Mouse (Mus musculus) retina, adult 2 months (tissue): ENCODE results near the gene Bnip1.
A peak's percentile ranks its signal among the peaks of the same experiment; 100 is the strongest.

Source experiments
- DNase-seq: peaks from one replicate; pipeline ENCODE4 v3.0.0-alpha.2; 2012; ENCODE audit warnings: low read depth, low spot score

Bnip1 gene

DNA sequence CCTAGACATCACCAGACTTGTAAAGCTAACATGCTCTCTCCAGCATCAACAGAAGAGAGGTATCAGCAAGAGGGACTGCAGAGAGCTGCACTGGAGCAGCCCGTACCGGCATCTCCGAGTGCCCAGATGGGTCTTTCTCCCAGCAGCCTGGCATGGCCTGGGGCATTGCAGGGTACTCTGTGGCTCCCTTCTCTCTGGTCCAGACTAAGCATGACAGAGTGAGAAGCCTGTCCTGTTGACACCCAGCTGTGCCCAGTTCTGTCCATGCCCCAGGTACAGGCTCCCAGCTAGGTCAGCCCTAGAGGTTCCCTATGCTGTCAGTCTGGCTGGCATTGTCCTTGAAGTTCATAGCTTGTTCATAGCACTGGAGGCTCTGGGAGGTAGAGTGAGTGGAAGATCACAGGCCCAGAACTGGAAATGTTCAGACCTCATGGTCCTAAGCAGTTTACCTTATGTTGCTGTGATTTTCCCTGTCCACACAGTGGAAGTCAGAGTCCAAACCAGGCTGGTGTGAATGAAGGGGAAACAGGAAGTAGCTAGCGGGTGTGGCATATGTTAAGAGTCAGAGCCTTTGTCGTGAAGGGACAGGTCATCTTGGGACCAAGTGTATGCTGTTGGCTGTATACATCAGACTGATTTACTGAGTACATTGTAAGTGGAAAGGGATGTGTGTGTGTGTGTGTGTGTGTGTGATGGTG is 12.4 kb downstream of the Bnip1 start:
- DNase-seq: no peak

DNA sequence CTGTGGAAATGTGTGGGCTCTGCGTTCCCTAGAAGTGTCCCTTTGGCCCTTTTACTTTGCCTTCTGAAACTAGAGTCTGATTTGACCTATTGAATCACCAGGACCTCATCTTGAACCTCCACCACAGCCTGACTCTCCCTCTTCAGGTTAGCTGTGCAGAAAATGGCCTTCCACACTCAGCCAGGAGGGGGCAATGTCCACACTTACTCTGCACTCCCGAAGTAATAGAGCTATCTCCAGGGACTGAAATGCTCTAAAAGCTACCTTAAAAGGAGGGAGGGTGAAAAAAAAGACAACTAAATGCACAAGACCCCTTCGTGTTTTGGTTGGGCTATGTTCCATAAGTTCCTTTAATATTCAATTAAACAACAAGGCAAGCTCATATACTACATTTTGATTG is 13.9 kb downstream of the Bnip1 start:
- DNase-seq: peak; percentile 9

DNA sequence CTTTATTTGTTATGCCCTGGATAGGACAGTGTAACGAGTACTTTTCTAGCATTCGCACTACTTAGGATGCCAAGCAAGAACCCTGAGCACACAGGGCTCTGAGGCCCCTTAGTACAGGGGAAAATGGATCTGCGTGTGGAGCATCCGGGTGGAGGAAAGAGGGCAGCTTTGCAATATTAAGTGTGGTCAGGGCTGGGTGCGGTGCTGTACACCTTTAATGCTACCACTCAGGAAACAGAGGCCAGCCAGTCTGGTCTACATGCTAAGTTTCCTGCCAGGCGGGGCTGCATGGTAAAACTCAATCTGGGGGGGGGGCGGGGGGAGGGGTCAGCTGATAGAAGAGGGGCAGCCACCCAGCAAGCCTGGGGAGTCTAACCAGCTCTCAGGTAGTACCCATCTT is 14.5 kb downstream of the Bnip1 start:
- DNase-seq: no peak

DNA sequence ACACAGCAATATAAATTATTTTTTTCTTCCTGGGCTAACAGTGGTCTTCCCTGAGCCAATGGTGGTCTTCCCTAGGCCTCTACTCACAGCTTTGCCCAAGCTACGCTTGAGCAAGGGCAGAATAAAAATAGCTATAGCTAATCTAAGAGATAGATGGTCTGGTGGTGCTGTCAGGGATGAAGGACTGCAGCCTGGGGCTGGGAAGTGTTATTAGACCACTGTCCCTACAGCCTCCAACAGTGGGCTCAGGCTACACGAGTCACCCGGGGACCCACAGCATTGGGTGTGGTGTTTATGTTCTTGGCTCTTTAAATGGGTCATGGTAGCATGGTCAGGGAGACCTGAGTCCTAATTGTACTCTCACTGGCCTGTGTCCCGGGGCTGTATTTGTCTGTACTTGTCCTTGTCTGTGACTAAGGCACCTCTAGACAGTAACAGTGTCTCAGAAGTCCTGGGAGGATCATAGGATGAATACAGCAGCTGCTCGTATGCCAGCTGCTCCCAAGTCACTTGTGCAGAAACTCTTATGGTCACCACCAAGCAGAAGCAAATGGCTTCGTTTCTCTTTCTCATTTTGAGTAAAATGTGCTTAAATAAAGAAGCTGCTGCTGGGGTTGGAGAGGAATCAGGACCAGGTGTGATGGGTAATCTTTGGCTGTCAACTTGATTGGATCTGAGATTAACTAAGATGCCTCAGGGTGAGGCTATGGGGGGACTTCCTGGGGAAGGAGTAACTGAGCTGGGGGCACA is 16.7 kb downstream of the Bnip1 start:
- DNase-seq: no peak

DNA sequence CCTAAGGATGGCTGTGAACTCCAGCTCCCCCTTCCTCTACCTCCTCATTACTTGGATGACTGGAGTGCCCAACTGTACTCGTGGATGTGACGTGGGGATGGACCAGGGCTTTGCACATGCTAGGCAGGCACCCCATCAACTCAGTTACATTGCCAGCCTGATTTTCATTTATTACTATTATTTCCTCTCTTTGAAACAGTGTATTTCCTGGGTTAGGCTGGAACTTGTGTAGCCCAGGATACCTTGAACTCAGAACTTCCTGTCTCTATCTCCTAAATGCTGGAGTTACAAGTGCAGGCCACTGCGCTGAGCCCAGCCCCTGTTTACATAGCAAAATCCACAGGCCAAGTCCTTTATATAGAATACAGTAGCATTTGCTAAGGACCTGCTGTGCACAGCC is 22.0 kb downstream of the Bnip1 start:
- no peak for DNase-seq

DNA sequence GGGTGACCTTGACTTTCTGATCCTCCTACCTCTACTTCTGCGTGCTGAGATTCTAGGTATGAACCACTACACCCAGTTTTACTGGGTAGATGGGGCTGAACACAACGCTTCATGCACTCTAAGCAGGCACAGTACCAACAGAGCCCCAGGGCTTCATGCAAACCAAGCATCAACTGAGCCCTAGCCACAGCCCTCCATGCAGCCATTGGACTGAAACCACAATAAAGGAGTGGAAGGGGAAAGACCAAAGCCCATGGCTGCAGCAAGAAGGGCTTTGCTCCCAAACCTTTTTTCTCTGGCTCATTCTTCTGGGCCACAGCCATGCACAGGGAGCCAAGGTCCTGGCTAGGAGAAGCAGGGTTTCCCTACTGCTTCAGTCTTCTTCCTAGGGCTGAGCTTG is 31.7 kb downstream of the Bnip1 start:
- no peak for DNase-seq

DNA sequence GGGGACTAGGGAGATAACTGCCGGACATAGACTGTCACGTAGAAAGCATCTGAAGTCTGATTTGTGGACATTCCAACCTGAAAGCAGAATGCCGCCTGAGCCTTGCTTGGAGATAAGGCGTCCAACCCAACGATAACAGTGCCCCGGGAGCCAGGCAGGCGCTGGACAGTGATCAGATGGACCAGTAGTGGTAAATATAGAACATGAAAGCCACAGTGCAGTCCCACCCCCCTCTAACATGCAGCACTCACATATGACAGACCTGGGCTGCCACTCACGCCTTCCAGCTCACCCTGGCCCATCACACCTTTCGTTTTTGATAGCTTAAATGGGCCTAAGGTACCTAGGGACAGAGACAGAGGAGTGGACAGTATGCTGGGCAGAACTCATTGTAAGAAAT is 32.6 kb downstream of the Bnip1 start:
- no peak for DNase-seq

DNA sequence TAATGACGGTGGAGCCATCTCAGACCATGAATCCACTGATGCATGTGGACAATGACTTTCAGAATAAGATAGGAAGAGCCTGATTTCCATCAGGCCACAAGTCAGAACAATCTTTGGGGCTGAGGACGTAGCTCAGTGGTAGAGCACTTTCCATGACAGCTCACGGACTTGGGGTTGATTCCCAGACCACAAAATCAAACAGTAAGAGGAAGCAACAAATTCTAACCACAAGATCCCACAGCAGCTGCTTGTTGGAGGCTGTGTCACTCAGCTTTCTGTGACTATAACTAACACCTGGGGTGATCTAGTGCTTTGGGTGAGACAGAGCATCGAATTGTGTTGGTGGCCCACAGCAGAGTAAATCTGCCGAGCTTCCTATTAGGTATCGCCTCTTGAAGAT is 35.9 kb downstream of the Bnip1 start:
- DNase-seq: no peak

DNA sequence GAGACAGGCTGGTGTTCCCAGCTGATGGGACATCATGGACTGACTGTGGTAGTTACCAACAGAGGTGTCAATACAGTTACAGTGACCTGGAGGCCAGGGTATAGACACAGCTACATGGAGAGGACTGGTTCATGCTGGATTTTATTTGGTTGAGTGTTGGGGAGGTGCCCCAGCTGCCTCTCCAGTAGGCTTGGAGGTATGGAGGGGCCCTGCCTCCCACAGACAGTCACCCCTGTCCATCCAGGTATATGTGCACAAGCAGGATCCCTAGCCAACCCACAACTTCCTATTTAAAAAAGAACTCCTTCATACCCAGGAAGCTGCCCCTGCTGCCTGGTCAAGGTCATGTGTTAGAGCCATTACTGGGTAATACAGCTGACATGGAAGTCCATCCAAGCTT is 36.9 kb downstream of the Bnip1 start:
- no peak for DNase-seq

DNA sequence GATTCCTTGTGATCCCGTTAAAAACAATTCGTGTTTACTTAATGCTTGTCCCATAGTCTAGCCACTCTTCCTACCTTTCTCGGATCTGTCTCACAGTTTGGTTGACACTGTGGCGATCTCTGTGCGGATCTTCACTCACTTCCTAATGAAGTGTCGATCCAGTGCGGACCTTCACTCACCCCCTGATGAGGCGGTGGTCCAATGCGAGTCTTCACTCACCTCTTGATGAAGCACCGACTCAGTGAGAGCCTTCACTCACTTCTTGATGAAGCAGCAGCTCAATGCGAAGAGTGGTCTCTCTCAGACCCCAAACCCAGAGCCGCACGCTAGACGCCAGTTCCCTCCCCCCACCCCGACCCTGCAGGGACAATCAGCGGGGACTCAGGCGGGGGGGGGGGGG is 45.3 kb downstream of the Bnip1 start:
- no peak for DNase-seq

DNA sequence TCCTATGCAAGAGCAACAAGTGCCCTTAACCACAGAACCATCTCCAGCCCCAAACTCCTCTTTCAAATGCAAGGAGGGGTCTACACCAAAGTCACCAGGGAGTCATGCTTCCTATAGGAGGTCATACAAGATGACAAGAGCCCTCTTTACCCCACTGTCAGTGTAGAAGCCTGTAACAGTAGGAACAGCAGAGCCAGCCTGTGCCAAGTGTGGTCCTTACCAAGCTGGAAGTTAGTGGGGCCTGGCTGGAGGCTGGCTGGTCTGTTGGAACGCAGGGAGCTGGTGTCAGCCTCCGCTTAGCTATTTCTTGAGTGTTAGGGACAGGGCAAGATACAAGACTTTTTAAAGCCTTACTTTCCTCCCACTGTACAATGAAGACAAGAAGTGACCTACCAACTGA is 52.9 kb downstream of the Bnip1 start:
- DNase-seq: no peak

DNA sequence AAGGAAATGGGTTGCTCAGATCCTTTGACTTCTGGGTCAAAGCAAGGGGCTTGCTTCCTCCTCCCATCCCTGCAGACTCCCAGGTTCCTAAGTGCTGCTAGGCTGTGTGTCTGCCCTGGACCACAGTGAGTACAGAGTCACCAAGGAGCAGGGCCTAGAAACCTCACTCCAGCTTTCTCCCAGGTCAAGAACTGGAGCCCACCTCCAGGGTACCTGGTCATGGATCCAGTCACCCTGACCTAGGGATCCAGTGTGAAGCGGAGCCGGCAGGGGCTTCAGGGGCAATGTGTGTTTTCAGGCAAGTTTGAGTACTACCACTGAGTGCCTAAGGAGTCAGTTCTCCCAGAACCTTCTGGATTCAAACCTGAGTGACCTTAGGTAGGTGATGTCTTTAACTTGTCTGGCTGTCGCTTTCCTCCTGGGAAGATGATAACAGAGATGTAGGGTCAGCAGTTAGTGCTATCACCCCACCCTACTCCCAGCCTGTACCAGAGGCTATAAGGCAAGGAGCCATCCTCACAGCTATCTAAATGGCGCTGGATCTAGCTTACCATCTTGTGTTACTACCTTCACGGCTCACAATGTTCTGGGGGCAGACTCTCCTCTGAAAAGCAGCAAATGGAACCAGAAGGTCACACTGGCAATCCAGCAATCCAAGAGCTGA is 53.6 kb downstream of the Bnip1 start:
- DNase-seq: no peak

DNA sequence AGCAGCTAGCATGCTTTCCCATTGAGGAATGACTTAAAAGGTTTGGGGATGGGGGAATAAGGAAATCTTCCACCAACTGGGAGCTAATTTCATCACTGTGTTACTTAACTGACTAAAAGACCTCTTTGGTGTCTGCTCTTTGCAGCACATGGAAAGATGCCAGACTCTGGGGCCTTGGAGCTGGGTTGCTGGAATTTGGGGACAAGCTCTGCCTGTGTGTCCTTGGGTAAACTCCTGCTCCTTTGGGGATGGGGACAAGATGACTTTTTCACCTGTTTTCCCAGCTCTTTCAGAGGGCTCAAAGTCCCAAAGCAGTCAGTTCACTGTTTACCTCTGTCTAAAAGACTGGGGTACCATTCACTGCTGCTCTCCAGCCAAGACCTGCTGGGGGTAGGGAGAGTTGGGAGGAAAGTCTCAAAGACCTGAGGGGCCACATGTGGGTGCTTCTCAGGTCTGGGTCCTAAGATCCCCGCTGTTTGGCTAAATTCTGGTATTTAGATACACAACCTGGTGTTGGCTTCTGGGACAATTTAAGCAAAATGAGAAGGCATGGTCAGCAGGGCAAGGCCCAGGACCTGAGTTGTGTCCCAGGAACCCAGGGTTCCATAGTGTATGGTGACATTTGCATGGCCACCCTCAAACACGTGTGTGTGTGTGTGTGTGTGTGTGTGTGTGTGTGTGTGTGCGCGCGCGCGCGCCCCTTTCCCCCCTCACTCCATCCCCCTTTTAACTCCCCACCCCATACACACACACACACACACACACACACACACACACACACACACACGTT is 54.3 kb downstream of the Bnip1 start:
- DNase-seq: no peak

DNA sequence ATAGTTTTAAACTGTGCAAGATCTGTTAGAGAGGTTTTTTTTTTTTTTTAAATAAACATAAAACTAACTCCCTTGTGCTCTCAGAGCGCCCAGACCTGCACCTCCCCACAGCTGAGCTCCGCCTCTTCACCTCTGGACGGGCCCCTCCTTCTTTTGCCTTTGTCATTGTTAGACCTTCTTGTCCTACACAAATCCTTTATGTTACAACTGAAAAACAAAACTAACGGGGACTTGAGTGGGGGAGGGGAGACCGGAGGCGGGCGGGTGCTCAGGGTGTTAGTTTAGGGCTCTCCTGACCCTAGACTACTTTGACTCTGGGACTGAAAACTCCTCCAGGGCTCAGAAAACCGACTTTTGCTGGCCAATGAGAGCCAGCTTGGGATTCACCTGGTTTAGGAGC is 55.1 kb downstream of the Bnip1 start:
- no peak for DNase-seq

DNA sequence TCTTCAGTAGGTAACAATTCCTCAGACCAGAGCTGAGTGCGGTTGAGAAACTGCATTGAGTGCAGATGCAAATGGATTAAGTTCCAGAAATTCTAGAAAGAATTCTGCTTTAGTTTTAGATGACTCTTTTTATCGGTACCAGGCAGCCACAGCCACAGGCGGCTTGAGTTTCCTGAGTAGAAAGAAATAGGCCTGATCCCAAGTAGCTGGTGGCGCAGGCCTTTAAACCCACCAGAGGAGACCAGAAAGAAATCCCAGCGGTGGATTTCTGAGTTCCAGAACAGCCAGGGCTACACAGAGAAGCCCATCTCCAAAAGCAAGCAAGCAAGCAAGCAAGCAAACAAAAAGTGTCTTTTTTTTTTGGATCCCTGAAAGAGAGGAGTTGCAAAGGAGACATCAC is 55.5 kb downstream of the Bnip1 start:
- DNase-seq: no peak

DNA sequence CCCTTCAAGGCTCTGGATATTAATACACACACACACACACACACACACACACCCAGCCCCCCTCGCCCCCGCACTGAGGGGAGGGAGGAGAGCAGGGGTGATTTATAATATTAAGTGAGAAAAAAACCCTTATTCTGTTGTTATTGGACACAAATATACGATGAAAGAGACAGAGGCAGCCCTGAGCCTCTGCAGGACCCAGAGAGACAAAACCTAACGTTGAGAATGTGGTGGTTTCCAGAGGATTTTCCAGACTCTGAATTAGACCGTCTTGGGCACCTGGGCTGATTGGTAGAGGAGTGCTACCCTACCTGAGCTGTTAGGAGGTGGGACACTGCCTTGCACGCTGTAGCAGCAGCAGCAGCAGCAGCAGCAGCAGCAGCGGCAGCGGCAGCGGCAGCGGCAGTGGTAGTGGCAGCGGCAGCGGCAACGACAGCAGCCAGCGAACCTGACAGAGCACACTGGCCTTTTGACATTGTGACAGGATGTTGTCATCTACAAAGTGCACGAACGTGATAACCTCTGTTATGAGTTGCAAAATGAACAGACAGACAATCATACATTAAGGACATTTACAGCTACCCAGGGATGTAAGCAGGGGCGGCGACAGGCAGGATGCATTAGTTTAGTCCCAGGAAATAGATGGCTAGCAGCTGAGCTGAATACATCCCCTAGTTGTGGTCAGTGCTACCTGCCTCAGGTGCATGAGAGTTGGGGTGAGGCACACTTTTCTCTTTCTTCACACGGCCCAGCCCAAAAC is 56.1 kb downstream of the Bnip1 start:
- DNase-seq: no peak

DNA sequence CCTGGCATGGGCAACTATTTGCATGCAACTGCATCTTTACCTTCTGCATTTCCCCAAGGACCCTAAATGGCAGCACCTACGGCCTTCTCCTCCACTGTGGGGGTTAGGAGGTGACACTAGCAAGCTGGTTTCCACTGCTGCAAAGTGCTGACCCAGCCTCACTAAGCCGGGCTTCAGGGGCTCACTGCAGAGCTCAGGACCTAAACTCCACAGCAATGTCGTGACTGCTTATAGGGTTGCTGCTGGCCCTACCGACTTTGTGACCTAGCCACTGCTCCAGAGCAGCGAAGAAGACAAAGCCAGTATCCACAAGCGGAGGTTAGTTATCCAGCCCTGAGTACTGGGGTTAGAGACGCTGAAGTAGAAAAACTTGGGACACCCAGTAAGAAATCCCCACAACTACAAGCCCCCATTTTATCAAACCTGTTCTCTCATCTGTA is 56.7 kb downstream of the Bnip1 start:
- DNase-seq: no peak

DNA sequence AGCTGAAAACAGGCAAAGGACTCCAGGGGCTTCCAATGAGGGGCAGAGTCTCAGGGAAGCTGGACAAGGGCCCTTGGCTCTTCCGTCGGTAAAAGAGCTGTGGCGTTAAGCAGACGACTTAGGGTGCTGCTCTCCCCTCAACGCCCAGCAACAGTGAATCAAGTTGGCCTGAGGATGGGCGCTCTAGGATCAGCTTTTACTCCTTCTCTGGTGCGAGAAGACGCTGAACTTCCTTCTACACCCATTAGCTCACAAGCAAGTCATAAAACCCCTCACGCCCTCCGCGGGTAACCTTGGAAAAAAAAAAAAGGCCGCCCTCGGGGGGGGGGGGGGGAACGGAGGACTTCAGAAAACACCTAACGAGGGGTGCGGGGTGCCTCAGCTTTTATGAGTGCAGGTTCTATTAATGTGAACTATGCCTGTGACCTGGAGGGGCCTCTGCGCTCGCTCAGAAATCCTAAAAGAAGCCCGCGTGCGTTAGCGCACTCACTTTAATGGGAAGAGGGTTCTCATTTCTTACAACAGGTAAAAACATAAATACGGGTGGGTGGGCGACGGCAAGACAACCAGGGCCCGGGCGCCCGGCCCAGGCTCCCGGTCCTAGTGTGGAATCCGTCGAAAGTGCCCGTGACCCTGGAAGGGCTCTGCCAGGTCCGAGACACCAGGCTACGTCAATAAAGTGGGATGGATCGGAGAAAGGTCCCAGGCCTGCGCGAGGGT is 57.5 kb downstream of the Bnip1 start:
- no peak for DNase-seq

DNA sequence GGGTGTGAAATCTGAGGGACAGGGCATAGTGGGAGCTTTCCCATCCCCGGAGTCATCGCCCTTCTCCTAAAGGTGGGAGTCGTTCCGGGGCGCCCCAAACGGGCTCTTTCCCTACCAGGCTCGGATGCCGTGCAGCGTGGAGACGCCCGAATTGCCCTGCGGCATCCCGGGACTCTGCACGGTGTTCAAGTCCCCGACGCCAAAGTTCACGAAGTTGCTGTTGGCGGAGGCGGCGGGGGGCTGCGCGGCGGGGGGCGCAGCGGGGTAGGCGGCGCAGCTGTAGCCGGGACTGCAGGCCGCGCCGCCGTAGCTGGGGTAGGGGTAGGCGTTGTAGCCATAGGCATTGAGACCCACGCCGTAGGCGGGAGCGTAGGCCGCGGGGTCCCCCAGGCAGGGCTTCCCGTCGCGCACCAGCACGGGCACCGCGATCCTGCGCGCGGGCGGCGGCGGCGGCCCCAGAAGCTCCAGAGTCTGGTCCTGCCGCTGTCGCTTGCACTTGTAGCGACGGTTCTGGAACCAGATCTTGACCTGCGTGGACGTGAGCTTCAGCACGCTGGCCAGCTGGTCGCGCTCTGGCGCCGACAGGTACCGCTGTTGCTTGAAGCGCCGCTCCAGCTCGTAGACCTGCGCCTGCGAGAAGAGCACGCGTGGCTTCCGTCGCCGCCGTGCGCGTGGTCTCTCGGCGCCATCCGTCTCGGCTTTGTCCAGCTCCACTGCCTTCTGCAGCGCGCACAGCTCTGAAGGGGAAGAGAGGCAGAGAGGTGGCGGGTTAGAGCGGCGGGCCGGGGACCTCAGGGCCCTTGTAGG is 58.2 kb downstream of the Bnip1 start:
- no peak for DNase-seq
